Mouse (Mus musculus): ENCODE measurements at regions not wholly inside any gene's neighbourhood (a gene's known extent, or its start where the extent isn't known, plus 50 kb on each side); places are given as distances from the start of the nearest gene placed in this dataset.
"Not testable (repeated sequence)": the region's sequence is repeated elsewhere in the genome, so short reads cannot be mapped to it uniquely, and the experiment has no call there.

DNA sequence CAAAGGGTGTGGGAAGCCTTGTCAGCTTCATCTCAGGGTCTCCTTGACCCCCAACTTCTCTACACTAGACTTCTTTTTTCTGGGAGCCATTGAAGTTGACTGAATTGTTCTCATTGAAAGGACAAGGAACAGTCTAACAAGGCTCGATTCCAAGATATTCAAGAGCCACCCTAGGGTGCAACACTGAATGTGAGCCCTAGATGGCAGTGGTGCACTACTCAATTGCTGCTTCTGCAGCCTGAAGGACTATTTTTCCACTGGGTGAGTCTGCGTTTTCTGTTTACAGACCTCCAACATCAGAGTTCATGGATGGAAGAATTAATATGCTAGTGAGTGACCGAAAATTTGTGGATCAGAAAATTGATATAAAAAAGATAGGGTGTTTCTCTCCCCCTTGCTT lies 161.5 kb downstream of the Hpcal1 start:
- DNase-seq (ENCODE audit: low spot score): not testable (repeated sequence)

- not testable (repeated sequence) for DNase-seq (ENCODE audit: low spot score)
These were observed 181.8 kb downstream of the Hpcal1 start for GRCm38 (mm10) chr12:17872491-17872890.

DNA sequence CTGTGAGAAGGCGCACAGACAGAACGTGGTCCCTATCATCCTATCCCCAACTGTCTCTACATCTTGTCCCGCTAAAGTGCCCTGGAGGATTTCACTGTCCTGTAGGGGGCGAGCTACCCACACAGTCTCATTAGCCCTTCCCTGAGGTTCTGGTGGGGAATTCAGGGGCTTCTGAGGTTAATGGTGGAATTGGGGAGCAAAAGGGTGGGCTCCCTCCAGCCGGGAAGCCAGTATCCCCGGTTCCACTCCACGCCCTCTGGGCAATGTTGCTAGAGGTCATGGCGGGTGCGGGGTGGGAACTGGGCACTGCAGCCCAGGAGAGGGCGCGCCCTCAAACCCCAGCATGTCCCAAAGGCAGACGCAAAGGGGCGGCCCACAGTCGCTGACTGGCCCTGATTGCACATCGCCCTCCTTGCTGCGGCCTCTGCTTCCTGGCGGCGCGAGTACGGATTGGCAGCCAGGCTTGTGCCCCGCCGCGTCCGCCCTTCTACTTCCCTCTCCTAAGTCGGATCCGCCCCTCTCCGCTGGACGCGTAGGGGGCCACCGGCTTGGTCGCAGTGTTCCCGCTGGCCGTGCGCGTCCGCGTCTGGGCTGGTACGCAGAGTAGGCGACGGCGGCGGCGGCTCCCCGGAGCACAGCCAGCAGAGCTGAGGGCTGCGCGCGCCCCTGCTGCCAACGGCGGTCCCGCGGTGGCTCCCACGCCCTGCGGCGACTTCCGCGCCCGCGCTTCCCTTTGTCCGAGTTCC lies 190.9 kb downstream of the Hpcal1 start:
- peak; percentile 86 for DNase-seq (ENCODE audit: low spot score)

DNA sequence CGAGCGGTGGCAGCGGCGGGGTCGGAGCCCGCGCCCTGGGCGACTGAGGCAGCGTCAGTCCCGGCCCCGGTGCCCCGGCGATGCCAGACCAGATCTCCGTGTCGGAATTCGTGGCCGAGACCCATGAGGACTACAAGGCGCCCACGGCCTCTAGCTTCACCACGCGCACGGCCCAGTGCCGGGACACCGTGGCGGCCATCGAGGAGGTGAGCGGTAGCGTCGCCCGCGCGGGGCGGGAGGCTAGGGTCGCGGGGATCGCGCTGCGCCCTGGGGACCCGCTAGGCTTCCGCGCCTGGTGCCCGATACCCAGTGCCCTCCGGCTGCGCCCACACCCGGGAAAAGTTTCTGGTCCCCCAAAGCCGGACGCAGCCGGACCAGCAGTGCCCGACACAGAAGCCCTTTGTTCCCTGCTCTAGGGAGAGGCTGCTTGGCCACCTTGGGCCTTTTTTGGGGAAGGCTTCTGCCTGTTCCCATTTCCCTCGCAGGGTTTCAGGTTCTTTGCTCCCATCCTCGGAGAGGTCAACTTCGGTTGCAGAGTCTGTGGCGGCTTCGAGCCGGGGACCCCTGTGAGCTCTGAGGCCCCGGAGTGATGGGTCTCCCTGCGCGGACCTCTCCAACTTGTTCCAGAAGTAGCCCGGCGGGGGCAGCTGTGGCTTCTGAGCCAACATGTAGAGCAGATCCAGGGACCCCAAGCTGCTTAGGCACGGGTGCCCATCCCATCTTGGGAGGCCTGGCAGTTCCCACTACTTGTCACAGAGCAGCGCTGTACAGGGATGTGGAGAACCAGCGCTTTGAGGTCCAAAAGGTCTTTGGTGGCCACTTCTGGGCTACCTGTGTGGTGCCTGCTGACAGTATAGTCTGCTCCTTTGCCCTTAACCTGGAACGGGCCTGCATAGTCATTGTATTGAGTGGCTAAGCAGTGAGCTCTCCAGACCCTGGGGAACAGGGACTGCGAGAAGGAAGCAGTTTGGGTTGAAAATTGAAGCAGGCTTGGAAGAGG lies 191.8 kb downstream of the Hpcal1 start:
- DNase-seq (ENCODE audit: low spot score): not testable (repeated sequence)

DNA sequence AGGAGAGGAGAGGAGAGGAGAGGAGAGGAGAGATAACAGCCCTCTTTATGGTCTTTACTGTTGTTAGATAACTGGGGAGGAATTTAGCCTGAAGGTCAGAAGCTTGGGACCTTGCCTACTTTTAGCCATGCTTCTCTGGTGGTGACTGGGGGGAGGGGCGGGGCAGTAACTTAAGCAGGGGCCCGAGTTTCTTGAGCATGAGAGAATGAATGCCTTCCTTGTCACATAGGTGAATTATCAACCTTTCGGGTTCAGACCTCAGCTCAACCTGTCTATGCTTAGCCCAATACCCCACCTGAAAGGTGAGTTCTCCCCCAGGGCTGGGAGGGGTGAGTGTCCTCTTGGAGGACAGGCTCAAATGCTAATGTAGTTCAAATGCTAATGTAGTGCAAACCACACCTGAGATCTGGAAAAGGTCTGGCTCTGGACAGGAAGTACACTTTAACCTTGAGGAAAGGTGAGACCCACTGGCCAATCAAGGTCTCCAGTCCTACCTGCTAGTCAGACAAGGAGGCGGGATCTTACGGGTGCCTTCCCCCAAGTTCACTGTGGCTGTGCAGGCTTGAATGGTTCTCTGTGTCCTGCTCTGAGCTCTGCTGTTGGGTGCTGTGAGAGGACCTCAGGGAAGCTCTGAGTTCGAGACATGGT lies 201.1 kb downstream of the Hpcal1 start:
- not testable (repeated sequence) for DNase-seq (ENCODE audit: low spot score)

GRCm38 (mm10) chr12:17913058-17913457 lies 222.4 kb downstream of the Hpcal1 start:
- not testable (repeated sequence) for DNase-seq (ENCODE audit: low spot score)

All from testis, postnatal 14 days (tissue).